Mouse (Mus musculus) right cerebral cortex, postnatal 25 days (tissue): ENCODE measurements around the gene Med22.

Source experiments
- DNase-seq: peaks from one replicate; pipeline ENCODE4 v3.0.0; 2022

Med22 gene

GRCm38 (mm10) chr2:26862856-26863255, 47.6 kb downstream of the Med22 start:
- no peak for DNase-seq
